Mouse (Mus musculus) activated CD4-positive, CD25-positive, alpha-beta regulatory T cell, adult 4 months (primary cell): ENCODE data around the gene Ube2v1. TPM values are rescaled to one million over a fixed set of nuclear protein-coding genes. Genes with fewer than 3 reads are reported as not detected.

Source experiments
- ATAC-seq: one replicate; pipeline ENCODE4 v1.8.0; 2017
- polyA plus RNA-seq, 2 experiments: library from polyadenylated mRNA; unstranded; fragments of 100-300 nt; shearing (Covaris generic); gene quantifications; one replicate each; pipeline ENCODE4 v1.2.1; 2017

Gene Ube2v1
- polyA plus RNA-seq, 2 experiments from 2014 or later = 308 to 398 TPM

DNA sequence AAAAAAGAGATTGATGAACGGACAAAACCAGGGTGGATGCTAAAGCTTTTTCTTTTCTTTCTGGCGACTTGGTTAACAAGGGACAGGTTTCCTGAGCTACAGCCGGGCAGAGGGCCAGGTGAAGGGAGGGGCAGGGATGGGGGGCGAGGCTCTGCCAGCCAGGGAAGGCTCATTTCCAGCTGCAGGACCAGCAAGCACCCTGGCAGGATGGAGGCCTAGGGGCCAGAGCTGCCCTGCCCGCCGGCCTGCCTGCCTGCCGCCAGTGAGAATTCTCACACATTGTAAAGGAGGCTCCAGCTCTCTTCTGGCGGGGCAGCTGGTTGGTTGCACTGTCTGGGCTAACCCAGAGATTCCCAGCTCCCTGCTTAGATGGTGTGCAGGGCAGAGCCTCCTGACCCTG is 69.8 kb downstream of the Ube2v1 start:
- no peak for ATAC-seq

DNA sequence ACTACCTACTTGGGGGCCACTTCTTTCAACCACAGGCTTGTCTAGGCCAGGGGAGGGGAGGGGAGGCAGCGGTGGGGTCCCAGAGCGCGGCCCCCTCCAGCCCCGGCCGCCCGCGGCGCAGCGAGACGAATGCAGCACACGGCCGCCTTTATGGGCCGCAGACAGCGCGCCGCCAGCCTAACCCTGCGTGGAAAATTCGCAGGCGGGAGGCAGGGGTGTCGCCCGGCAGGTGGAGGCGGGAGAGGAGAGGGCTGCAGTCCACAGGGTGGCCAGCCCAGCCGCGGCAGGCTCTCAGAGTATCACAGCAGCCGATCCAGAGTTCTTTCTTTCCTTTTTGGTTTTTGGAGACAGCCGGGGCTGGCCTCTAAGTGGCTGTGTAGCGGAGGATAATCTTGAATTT is 72.5 kb downstream of the Ube2v1 start:
- ATAC-seq = no peak

Other genes with a start within 250 kb of the Ube2v1 start
- 10 to 100 TPM; 35.4 to 43.2 TPM for gene Slc9a8, start 210.4 kb downstream of the Ube2v1 start, polyA plus RNA-seq
- gene Rnf114, start 139.4 kb downstream of the Ube2v1 start, polyA plus RNA-seq = 100 to 1,000 TPM; 168 to 181 TPM
- gene Spata2, start 139.2 kb downstream of the Ube2v1 start, polyA plus RNA-seq = 10 to 100 TPM in 1 of 2 experiments, 1 to 10 TPM in 1; 7.4 to 11.7 TPM
- not detected for gene Snai1, start 93.9 kb downstream of the Ube2v1 start, polyA plus RNA-seq
- gene Gm20431, start 29.4 kb upstream of the Ube2v1 start, polyA plus RNA-seq = not detected
- gene Cebpb, start 56.8 kb upstream of the Ube2v1 start, polyA plus RNA-seq = 1 to 10 TPM in 1 of 2 experiments, under 1 TPM in 1; 0.32 to 2.6 TPM
- gene Tmem189, start 57.7 kb upstream of the Ube2v1 start, polyA plus RNA-seq = 10 to 100 TPM; 12.6 to 13.5 TPM